Mouse (Mus musculus) T-helper 17 cell (primary cell): ENCODE results near the gene Lingo2.

Experiments used
- in situ Hi-C, 2 experiments: fragments of 300-600 bp; cut with MboI, MseI; formaldehyde crosslinking; loops; 1 replicate in 1 of 2; 2 replicates in 1 of 2; pipeline ENCODE4 v1.15.1; 2025; ENCODE audit warnings: high pct_unique_total_duplicates in 2 of 2

Gene Lingo2

DNA sequence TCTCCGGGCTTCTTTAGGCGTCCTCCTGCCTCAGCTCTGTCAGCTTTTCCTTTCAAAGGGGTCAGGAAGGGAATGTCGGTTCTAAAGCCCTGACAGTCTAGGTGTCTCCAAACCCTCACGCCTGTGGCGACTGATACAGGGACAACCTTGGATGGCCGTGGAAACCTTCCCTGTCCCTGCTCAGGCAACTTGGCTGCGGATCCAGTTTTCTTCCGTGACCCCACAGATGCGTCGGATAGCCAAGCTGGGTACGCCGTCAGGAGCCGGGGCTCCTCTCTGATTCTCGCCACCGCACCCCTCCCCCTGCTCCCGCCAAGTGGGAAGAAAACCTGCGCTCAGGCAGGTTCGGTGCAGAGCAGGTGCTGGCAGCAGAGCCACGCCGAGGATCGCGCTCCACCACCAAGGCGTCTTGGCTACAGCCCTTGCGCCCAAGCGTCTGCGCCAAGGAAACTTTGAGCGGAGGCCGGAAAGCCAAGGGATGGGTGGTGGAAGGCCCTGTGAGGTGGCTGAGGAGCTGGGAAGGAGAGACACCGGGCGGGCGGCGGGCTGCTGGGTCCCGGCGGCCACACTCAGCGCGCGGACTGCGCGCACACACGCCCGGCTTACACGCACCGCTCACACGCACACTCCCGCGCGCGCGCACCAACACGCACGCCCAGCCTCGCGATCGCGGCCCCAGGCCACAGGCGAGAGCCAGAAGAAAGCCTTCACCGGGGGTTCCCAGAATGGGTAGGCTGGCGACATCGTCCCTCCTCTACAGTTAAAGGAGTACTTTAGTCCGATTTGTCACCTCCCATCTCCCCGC lies at the start of gene Lingo2:
Gene Lingo2 (minus strand): TSS at position 598 of the 805 bp plus-strand sequence.
- in situ Hi-C loops, result no loop called here

DNA sequence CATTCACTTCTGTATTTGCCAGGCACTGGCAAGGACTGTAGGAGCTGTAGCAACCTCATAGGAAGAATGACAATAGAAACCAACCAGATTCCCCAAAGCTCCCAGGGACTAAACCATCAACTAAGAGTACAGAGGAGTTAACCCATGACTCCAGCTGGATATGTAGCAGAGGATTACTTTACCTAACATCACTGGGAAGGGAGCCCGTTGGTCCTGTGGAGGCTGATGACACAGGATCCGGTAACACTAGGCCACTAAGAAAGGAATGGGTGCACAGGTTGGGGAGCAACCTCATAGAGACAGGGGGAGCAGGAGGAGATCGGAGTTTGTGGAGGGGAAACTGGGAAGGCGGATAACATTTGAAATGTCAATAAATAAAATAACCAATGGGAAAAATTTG lies 21.8 kb upstream of the Lingo2 start:
- in situ Hi-C loops, result no loop called here

DNA sequence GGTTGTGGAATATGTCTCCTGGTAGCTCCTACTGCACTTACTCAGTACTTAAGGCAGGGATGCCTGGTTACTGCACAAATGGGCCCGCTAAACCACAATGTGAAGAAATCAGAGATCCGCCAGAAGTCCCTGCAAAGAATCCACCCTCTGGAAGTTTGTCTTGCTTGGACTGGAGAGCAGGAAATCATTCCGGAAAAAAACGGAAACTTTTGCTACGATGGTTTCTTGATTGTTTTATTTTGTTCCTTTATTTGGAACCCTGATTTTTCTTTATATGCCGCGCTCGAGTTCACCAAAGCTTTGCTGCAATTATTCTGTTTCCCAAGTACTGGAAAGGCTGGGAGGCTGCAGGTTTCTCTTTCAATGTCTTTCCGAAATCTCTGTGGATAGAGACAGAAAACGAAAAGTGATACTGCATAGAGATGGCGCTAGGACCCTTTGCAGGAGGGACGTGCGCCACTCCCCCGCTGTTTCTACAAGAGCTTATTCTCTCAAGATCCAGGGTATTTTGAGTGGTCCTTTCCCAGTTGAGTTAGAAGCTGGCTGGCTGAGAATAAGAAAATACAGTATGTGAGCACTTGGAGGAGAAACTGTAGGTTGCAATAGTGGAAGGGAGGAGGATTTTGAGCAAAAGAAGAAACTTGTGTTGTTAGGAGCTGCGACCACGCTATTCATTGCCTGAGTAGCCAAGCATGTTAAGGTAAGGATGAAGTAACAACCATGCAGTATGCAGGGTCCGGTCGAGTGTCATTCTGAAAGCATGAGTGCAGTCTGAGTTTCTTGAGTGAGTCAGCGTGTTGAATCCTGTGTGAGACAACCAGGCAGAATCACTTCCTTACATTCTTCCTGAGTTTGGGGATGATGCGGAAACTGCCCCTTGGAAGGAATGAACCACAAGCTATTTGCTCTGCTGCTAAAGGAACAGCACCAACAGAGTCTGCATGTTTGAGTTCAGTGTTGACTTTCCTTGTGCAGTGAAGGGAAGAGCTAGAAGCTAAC lies 1.2 kb upstream of the Lingo2 start:
- in situ Hi-C loops, result no loop called here

DNA sequence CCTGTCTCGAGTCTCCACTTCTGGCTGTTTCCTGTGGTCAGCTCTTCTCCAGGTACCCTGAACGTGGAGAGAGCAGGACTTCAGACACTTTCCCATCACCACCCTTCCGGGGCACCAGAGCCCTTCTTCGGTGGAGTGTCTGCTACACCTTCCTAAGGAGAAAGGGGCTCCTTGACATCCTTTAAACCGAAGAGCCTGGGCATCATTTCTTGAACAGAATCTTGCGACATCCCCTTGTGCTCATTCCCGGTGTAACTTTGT lies 338 bp upstream of the Lingo2 start:
- in situ Hi-C loops, result no loop called here

DNA sequence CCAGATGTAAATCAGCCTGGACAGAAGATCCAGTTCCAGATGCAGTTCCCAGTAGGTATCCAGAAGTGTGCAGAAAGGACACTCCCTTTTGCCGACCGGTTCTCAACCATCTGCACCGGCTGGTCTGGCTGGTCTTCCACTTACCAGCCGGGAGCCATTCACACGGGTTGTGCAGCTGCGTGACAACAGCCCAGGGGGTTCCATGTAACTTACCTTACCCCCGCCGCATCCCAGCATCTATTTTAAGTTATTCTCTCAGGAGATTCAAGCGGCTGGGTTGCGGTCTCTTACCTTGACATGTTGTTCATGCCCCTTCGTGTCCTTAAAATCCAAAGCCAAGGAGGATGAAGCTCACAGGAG lies 777 bp downstream of the Lingo2 start:
- in situ Hi-C loops, result no loop called here

DNA sequence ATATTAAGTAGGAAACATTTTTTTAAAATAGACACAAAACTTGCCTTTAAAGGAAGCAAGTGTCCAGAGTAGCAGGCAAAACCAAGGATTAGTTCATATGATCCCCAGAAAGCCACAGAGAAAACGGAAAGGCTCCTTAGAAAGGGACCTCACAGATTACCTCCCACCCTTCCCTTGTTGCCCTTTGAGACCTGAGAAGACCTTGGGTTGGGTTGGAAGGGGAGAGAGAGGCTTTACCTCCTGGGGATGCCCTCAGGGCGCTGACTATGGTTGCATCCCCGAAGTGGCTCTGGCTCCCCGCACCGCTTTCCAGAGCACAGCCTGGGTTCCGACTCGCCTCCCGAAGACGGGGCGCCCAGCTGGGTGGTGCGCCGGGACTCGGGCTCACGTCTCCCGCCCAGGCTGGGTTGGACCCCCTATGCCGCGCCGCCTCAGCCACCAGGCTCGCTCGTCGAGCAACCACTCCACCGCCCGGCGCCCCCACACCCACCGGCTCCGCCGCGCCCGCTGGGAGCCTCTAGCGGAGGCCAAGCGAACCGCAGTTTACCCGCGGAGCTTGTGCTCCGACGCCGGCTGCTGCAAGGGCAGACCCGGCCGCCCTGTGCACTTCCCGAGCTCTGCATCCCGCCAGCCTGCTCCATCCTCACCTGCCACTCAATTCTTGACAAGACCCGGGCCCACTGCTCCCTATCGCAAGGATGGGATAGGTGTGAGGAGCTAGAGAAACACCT lies 1.4 kb downstream of the Lingo2 start:
- in situ Hi-C loops, result no loop called here

- in situ Hi-C loops, result no loop called here
Observed at GRCm38 (mm10) chr4:36890810-36891209, 60.7 kb downstream of the Lingo2 start.

DNA sequence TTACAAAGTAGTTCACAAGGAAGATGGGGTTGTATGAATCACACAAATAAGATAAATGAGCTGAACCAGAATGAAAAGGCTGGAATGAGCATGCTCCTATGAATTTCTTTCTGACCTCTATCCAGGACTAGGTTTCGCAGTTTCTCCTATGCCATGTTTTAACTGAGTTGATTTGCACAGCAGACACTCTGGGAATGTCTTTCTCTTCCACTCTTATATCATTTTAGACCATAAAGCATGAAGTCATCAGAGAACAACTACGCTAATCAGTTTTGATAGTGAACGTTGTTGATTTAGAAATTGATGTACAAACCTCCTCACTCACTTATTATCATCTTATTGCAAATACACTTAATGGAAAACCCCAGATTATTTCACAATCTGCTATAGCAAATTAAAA lies 61.2 kb downstream of the Lingo2 start:
- in situ Hi-C loops, result no loop called here

GRCm38 (mm10) chr4:36874781-36875180 lies 76.8 kb downstream of the Lingo2 start:
- in situ Hi-C loops, result no loop called here

- in situ Hi-C loops, result no loop called here
Observed at GRCm38 (mm10) chr4:36824982-36825381, 126.6 kb downstream of the Lingo2 start.

DNA sequence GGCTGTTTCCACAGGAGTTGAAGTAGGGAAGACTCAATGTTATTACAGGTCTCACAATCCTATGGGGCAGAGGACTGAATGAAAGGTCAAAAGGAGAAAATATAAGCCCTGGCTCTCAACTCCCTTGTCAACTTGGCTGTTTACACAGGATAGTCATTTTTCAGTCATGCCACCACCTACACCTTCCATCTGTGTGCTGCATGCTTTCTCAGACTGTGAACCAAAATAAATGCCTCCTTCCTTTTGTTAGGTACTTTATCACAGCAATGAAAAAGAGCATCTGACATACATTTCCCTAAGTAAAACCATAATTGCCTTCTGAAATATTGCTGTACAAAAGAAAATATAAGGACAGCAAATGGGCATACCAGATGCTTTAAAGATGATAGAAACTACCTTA lies 129.6 kb downstream of the Lingo2 start:
- in situ Hi-C loops, result no loop called here

GRCm38 (mm10) chr4:36775088-36775487 lies 176.5 kb downstream of the Lingo2 start:
- in situ Hi-C loops, result no loop called here

- in situ Hi-C loops, result no loop called here
Observed at GRCm38 (mm10) chr4:36730691-36731090, 220.9 kb downstream of the Lingo2 start.

DNA sequence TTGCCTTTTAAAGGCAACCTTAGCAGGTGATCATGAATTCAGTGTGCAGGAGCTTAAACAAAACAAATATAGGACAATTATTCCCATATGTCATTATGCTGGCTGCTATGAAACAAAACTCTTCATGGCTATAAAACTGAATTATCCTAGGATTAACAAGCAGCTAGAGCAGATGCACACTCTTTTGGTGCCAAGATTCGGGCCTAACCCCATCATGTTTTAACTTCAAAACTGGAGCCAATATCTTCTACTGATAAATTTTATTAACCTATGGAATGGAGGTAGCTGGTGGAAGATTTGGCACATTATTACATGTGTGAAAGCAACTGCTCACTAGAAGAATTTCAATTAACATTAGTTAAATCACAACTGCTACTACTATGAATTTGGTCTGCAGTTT lies 235.1 kb downstream of the Lingo2 start:
- in situ Hi-C loops, result loop anchor here (10.0 kb wide), 2 partner anchors 348 to 1308 kb away; no protein-coding TSS in a partner anchor

DNA sequence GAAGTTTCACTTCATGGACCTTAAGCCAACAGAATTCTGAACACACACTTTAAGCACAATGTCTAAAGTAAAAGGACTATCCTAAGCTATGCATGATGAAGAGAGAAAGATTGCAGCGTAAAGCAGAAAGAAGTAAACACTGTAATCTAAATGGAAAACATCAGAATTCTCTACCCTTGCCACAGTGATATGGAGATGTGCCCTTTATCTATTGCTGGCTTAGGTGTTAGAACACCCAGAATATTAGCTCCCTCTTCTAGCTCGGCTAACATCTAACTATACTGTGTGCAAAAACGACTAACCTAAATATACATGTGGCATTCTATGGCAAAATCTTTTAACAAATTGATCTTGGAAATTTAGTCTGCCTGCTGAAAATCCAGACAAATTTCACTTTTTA lies 252.7 kb downstream of the Lingo2 start:
- in situ Hi-C loops, result no loop called here

GRCm38 (mm10) chr4:36696810-36697209 lies 254.7 kb downstream of the Lingo2 start:
- in situ Hi-C loops, result no loop called here

DNA sequence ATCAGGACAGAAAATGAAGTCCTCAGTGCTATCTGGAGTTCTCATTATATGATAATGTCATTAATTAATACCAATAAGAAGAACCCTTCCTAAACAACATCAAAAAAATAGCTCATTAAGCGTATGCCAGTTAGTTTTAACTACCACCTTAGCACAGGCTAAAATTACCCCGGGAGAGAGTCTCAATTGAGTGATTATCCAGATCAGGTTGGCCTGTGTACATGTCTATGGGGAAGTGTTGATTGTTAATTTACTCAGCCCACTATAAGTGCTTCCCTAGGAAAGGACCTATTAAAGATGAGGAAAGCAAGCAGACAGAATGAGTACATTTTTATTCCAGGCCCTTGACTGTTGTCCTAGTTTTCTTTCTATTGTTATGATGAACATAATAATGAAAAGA lies 291.6 kb downstream of the Lingo2 start:
- in situ Hi-C loops, result no loop called here

DNA sequence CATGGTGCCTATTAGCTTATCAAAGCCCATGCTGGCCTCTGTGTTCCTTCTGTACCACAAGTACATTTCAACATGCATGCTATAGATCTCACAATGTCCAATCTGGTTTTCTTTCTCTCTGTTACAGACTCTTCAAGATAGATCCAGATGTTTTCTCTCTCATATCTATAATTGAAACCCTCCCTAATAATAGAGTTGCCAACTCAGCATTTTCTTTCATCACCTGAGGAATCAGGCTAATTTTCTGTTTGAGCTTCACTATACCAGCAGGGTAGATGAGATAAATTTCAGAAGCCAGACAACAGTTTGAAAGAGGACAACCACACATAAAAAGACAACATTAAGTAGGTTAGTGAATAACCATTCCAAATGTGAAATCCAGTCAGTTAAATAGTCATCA lies 303.8 kb downstream of the Lingo2 start:
- in situ Hi-C loops, result no loop called here

DNA sequence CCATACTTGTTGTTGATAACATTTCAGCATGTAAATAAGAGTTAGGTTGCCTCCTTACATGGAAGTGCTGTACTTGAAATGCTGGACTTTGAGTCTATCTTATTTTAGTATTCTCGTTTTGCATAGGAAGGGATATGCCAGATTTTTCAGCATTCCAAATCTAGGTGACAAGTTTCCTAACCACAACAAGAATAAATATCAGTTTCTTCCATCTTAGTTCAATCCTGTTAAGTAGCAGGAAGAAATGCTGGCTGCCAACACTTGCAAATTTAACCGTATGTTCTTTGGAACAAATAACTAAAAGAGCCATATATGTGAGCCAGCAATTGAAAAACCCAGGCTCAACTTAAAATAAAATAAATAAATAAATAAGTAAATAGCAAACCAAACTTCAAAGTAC lies 315.9 kb downstream of the Lingo2 start:
- in situ Hi-C loops, result no loop called here

DNA sequence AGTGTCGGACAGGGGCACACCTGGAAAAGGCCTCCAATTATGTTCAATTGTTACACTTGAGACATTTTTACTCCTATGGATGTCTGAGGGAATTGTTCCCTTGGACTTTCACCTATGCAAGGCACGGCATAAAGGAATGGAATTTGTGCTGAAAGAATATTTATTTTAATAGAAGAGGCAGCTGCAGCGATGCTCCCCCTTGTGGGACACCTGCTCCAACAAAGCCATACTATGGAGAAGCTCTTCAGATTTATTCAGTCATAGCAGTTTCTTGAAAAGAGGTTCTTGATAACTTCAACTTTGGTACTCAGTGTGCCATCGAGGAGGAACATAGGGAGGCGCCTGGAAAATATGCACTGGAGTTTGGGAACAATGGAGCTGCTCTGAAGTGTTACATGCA lies 374.7 kb downstream of the Lingo2 start:
- in situ Hi-C loops, result no loop called here

DNA sequence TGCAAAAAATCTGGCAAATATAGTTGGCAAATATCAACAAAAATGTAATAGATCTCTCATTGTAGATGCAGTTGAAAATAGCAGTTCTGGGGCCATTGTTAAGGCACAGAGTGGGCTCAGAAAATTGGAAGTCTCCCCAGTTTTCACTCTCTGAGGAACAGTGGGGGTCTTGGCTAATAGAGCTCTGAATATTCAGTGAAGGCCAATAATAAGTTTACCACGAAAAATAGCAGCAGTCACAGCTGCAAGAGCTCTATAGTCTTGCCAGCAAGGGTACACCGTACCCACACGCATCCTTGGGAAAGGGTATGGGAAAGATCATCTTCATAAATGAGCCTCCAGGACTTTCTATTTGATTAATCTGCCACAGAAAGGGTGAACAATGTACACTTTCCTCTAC lies 375.3 kb downstream of the Lingo2 start:
- in situ Hi-C loops, result no loop called here

DNA sequence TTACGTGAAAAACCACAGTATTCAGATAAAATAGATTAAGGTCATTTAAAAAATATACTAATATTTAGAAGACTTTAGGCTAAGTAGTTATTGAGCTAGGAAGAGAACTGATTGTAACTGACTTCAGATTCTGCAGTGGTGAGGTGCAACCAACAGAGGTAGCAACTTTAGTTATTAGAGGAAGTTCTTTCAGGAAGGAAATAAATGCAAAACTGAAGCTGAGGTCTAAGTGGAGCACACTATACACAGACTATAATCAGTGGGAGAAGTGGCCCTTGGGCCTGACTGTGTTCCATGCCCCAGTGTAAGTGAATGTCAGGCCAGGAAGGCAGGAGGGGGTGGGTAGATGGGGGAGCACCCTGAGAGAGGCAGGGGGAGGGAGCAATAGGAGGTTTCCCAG lies 385.0 kb downstream of the Lingo2 start:
- in situ Hi-C loops, result no loop called here
